ENCODE assay signal across 14 mouse cellular contexts in genomic region chr10:7075661-7076060, GRCm38 (mm10). TPM values are rescaled to one million over a fixed set of nuclear protein-coding genes. Genes with fewer than 3 reads are reported as not detected.
A peak's percentile ranks its signal among the peaks of the same experiment; 100 is the strongest.
DNase-seq lines count a peak whose midpoint lies in the region; ATAC-seq and TF ChIP-seq lines count a peak whose summit lies in the region.
"Had no signal": no experiment of that assay in that cellular context is flagged by ENCODE, and none has a peak within 500 bp of the region (broad histone marks: within the 10 kb centered on the region; RNA-seq: fewer than 3 reads in every experiment).

No protein-coding gene starts in this region.

- peak; percentile 57 for DNase-seq in cerebellum, adult 9-11 months
- no peak for DNase-seq in cerebellum, adult 9-10 months
- peak; percentile 37 for DNase-seq in Muller cell, postnatal 12 days (ENCODE audit: inconsistent ontology term)
- peak; percentile 32 to 43 for DNase-seq in cerebellum, postnatal 25 days
- no peak for DNase-seq in limb, embryonic 10.5 days (ENCODE audit: low spot score)

- no peaks in the 10 kb centered on the region for H3K9me3 ChIP-seq in intestine, embryonic 15.5 days
- H3K9me3 ChIP-seq in intestine, postnatal 0 days (ENCODE audit: control insufficient read depth), result no peaks in the 10 kb centered on the region
- H3K9me3 ChIP-seq in limb, embryonic 10.5 days (replicated peaks), result no peaks in the 10 kb centered on the region
- H3K9me3 ChIP-seq: forebrain, embryonic 13.5 days; hindbrain, embryonic 15.5 days; neural tube, embryonic 15.5 days; stomach, embryonic 15.5 days had no signal

- H3K4me3 ChIP-seq in intestine, embryonic 15.5 days (replicated peaks), result no peak overlapping the region
- no peak overlapping the region for H3K4me3 ChIP-seq in intestine, postnatal 0 days (ENCODE audit: low read depth, low read length)
- no peak overlapping the region for H3K4me3 ChIP-seq in limb, embryonic 10.5 days
- H3K4me3 ChIP-seq: forebrain, embryonic 13.5 days; hindbrain, embryonic 15.5 days; neural tube, embryonic 15.5 days; stomach, embryonic 15.5 days had no signal

- H3K4me1 ChIP-seq in intestine, embryonic 15.5 days (replicated peaks), result no peaks in the 10 kb centered on the region
- H3K4me1 ChIP-seq in intestine, postnatal 0 days (replicated peaks; ENCODE audit: control insufficient read depth, insufficient read depth, low read length), result no peaks in the 10 kb centered on the region
- peaks cover 12% of the 10 kb centered on the region; the same call in 1 of the 2 replicates for H3K4me1 ChIP-seq in limb, embryonic 10.5 days
- H3K4me1 ChIP-seq: forebrain, embryonic 13.5 days; stomach, embryonic 15.5 days had no signal

- no peak overlapping the region for H3K4me2 ChIP-seq in intestine, embryonic 15.5 days (replicated peaks)
- no peak overlapping the region for H3K4me2 ChIP-seq in intestine, postnatal 0 days (replicated peaks; ENCODE audit: low read depth)
- H3K4me2 ChIP-seq: forebrain, embryonic 13.5 days had no signal

- H3K27ac ChIP-seq in intestine, embryonic 15.5 days, result no peak overlapping the region
- no peak overlapping the region for H3K27ac ChIP-seq in intestine, postnatal 0 days (ENCODE audit: low read depth, low read length)
- H3K27ac ChIP-seq in limb, embryonic 10.5 days, result no peak overlapping the region
- H3K27ac ChIP-seq: forebrain, embryonic 13.5 days; liver, embryonic 14.5 days; macrophage; neural tube, embryonic 15.5 days had no signal

- TF ChIP-seq CTCF in intestine, postnatal 0 days (IDR thresholded peaks at IDR 0.05; ENCODE audit: low read depth), result no peak

- no peaks in the 10 kb centered on the region for H3K27me3 ChIP-seq in intestine, embryonic 15.5 days (replicated peaks)
- no peaks in the 10 kb centered on the region for H3K27me3 ChIP-seq in intestine, postnatal 0 days (replicated peaks; ENCODE audit: control insufficient read depth, insufficient read depth, low read length)
- no peaks in the 10 kb centered on the region for H3K27me3 ChIP-seq in limb, embryonic 10.5 days (ENCODE audit: low read depth, poor library complexity, severe bottlenecking)
- H3K27me3 ChIP-seq: forebrain, embryonic 13.5 days; hindbrain, embryonic 15.5 days; neural tube, embryonic 15.5 days; stomach, embryonic 15.5 days had no signal

- no peak overlapping the region for H3K9ac ChIP-seq in intestine, embryonic 15.5 days
- no peak overlapping the region for H3K9ac ChIP-seq in intestine, postnatal 0 days (ENCODE audit: low read depth, low read length)
- H3K9ac ChIP-seq: forebrain, embryonic 13.5 days; hindbrain, embryonic 15.5 days; liver, embryonic 14.5 days; neural tube, embryonic 15.5 days; stomach, embryonic 15.5 days had no signal

- 0 out of 2 replicates have a peak, but pooled peaks have one; percentile 8 for ATAC-seq in intestine, embryonic 15.5 days
- no peak for ATAC-seq in intestine, postnatal 0 days

- 84% methylated on average over 2 of the region's 2 CpGs for WGBS in intestine, embryonic 15.5 days
- WGBS in intestine, postnatal 0 days, result 79% methylated on average over 2 of the region's 2 CpGs
- WGBS in limb, embryonic 10.5 days, result 95% methylated on average over 2 of the region's 2 CpGs

- H3K36me3 ChIP-seq in intestine, embryonic 15.5 days, result no peaks in the 10 kb centered on the region
- no peaks in the 10 kb centered on the region for H3K36me3 ChIP-seq in intestine, postnatal 0 days (ENCODE audit: control insufficient read depth, insufficient read depth)
- no peaks in the 10 kb centered on the region for H3K36me3 ChIP-seq in limb, embryonic 10.5 days
- H3K36me3 ChIP-seq: hindbrain, embryonic 15.5 days; neural tube, embryonic 15.5 days; stomach, embryonic 15.5 days had no signal

RNA-seq across cellular contexts. Expression of gene Ipcef1, which starts 23.4 kb away (rescaled TPM):
- 0.19 and 0.23 TPM in 2 replicates for polyA plus RNA-seq in intestine, embryonic 15.5 days (2015; fragmentation: Nextera tagmentation; extraction: Ambion mirVana)
- polyA plus RNA-seq in intestine, postnatal 0 days (2015; fragmentation: Nextera tagmentation; extraction: Ambion mirVana), result 0.12 and 0.16 TPM in 2 replicates
- 0.03 and 0.11 TPM in 2 replicates for polyA plus RNA-seq in limb, embryonic 10.5 days (2016; fragmentation: Nextera tagmentation; extraction: Ambion mirVana)
- polyA plus RNA-seq: intestine, embryonic 14.5 days had no signal

Comparison
In these comparisons a context has a peak if more than half of its experiments do, and no peak if none do; other contexts are left out.
1. DNase-seq: peak in cerebellum, adult 9-11 months (single experiment), Muller cell, postnatal 12 days (single experiment) and cerebellum, postnatal 25 days (2 of 2); none in cerebellum, adult 9-10 months (single experiment) and limb, embryonic 10.5 days (single experiment).